Mouse (Mus musculus): Measurements from ENCODE around the gene Msi1.

Gene Msi1

GRCm38 (mm10) chr5:115470766-115471531, 41.5 kb downstream of the Msi1 start:
- no peak for DNase-seq

- DNase-seq, result no peak
These were observed 43.8 kb downstream of the Msi1 start for GRCm38 (mm10) chr5:115473191-115473590.

- no peak for DNase-seq
These were observed 44.9 kb downstream of the Msi1 start for GRCm38 (mm10) chr5:115474174-115474828.

GRCm38 (mm10) chr5:115475337-115476106, 46.1 kb downstream of the Msi1 start:
- peak; percentile 42 for DNase-seq

GRCm38 (mm10) chr5:115476107-115476727, 46.8 kb downstream of the Msi1 start:
- DNase-seq, result no peak

GRCm38 (mm10) chr5:115479561-115479960, 50.2 kb downstream of the Msi1 start:
- DNase-seq, result no peak

- DNase-seq, result no peak
These were observed 50.7 kb downstream of the Msi1 start for GRCm38 (mm10) chr5:115480101-115480500.

GRCm38 (mm10) chr5:115482390-115483265, 53.2 kb downstream of the Msi1 start:
- no peak for DNase-seq

GRCm38 (mm10) chr5:115483385-115483784, 54.0 kb downstream of the Msi1 start:
- no peak for DNase-seq

- DNase-seq, result peak; percentile 91
These were observed 54.8 kb downstream of the Msi1 start, which contains the start of gene Sirt4 for GRCm38 (mm10) chr5:115483947-115484920. TSS of gene Sirt4 (minus strand) at chr5:115484725.

GRCm38 (mm10) chr5:115484996-115485395, 55.6 kb downstream of the Msi1 start:
- DNase-seq, result no peak

- DNase-seq, result no peak
These were observed 56.2 kb downstream of the Msi1 start for GRCm38 (mm10) chr5:115485489-115486205.

GRCm38 (mm10) chr5:115486726-115487125, 57.3 kb downstream of the Msi1 start:
- no peak for DNase-seq

- DNase-seq, result no peak
These were observed 58.0 kb downstream of the Msi1 start for GRCm38 (mm10) chr5:115487353-115487752.

- no peak for DNase-seq
These were observed 58.7 kb downstream of the Msi1 start for GRCm38 (mm10) chr5:115487942-115488580.

GRCm38 (mm10) chr5:115488841-115489698, 59.7 kb downstream of the Msi1 start:
- peak; percentile 73 for DNase-seq

GRCm38 (mm10) chr5:115489699-115490637, 60.6 kb downstream of the Msi1 start:
- peak; percentile 86 for DNase-seq

All from right cerebral cortex, adult 18-20 months (tissue).